Mouse (Mus musculus) c-Kit-positive CD71-positive TER-119-negative erythroid progenitor cells, embryonic 14.5 days (primary cell): Measurements from ENCODE around the gene Mcee.

Experiments
- DNase-seq: peaks from one replicate; pipeline ENCODE4 v3.0.0-alpha.2; 2013; ENCODE audit warnings: low read depth

Mcee gene

GRCm38 (mm10) chr7:64392122-64392818 lies at the start of gene Mcee, which contains the start of gene Mphosph10:
TSS of gene Mcee (plus strand) at chr7:64392607.
TSS of gene Mphosph10 (minus strand) at chr7:64392268.
- peak; percentile 93 for DNase-seq

DNA sequence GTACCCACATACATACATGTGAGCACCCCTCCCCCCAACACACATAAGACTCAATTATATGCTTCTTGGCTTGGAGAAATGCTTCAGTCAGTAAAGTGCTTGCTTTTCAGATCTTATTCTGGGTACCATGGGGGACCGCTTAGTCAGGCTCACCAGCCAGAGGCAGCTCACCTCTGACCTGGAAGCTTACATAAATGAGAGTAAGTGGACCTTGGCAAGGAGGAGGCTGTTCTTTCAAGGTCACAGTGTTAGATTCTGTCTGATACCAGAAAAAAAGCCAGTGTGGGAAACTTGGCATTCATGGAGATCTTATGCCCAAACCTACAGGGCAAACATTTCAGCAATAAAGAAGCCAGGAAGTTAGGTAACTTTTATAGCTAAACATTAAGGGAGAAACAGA lies 44.6 kb upstream of the Mcee start:
- no peak for DNase-seq

GRCm38 (mm10) chr7:64349147-64349861 lies 43.1 kb upstream of the Mcee start:
- no peak for DNase-seq

GRCm38 (mm10) chr7:64351087-64351486 lies 41.3 kb upstream of the Mcee start:
- DNase-seq: no peak

DNA sequence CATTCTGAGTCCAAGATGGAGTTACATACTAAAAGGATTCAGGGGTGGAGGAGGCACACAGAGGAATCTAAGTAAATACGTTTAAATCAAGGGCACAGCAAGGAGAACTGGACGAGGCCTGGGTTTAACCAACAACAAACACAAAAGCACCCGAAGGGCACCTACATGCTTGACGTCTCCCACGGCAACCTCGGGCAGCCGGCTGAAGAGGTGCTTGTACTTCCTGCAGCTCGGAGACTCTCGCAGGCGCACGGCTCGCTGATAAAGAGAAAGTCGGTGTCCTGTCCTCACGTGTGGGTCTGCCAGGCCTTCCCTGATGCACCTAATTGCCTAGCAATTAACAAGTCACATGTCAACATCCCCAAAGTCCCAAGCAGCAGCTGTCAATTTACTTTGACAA lies 38.2 kb upstream of the Mcee start:
- no peak for DNase-seq

DNA sequence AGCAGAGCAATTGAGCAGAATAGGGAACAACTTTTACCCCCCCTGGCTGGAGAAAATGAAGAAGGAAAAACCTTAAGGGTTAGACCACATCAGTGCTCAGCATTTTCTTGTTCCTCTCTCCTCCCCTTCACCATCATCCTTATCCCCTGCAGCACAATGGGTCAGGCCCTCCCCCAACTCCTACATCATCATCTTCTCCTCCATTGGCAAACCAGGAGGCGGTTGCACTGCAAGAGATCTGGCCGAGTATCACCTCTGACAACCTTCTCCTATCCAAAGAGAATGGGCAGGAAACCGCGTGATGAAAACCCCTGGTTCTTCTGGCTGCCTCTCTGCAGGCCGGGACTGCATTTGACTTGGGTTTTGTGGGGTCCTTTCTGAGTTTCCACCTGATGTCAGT lies 35.7 kb upstream of the Mcee start:
- no peak for DNase-seq

DNA sequence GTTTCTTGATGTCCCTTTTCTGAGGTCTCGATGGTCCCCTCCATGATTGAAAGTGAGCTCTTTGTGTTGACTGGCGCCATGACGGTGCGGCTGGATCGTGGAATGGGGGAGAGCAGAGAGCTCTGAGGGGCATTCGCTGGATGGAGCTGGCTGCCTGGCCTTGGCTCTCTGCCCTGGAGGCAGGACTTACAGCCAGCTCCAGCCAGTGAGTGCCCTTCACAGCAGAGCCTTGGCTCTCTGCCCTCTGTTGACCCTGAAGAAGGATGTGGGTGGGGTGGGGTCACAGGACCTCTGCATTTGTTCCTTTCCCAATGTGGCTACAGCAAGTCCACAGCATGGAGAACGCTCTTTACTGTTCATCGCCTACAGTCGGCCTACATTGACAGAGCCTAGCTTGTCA lies 35.0 kb upstream of the Mcee start:
- no peak for DNase-seq

- no peak for DNase-seq
Observed at GRCm38 (mm10) chr7:64358666-64359065, 33.7 kb upstream of the Mcee start.

DNA sequence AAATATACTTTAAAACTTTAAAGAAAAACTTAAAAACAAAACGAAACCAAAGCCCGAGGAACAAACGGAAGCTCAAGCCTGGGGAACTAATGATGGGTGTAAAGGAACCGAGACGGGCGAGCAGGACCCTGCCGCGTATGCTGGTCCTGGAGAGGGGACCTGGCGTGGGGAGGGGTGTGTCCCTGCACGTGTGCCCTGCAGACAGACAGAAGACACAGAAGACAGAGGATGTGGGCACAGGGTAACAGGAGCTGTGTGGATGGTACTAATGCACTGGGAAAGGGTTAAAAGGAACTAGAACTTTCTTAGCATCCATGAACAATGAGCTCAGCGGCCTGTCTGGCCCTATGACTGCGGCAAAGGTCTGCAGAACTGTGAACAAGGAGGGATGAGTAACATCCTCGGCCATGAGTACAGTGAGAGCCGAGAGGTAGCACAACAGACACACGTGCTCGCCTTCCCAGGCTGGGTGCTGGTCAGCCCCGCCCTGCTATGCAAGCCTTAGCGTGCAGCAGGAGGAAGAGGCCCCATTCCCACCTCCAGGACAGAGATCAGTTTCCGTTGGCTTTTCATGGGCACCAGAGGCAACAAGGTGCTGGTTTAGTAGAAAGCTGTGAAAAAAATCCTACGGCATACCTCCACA lies 32.3 kb upstream of the Mcee start:
- no peak for DNase-seq

DNA sequence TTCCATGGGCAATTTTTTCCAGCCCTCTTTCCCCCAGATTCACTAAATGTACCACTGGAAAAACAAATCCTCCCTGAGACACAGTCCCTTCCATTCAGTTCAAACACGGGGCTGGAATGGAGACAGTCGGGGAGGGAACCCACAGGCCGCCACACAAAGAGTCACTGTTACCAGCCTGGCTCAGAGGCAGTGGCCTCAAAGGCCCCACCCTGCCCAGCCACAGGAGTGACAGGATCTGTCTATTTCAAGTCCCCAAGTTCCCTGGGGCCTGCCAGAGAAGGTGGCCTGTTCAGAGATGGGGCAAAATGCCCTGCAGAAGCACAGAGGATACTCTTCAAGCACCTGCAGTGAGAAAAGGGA lies 31.8 kb upstream of the Mcee start:
- no peak for DNase-seq

GRCm38 (mm10) chr7:64365863-64366262 lies 26.5 kb upstream of the Mcee start:
- no peak for DNase-seq

DNA sequence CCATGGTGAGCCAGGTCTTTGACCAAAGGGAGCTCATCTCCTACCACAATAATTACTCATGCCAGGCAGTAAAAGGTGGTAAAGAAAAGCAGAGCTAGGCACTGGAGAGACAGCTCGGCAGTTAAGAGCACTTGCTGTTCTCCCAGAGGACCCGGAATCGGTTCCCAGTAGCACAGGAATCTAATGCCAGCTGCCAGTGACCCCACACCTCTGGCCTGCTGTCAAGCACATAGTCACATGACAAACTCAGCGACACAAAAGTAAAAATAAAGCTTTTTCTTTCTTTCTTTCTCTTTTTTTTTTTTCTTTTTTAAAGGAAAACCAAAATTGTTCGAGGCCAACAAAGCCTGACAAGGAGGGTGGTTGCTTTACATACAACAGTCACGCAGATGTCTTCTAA lies 22.6 kb upstream of the Mcee start:
- no peak for DNase-seq

GRCm38 (mm10) chr7:64371940-64372878 lies 20.2 kb upstream of the Mcee start:
- no peak for DNase-seq

- peak; percentile 29 for DNase-seq
Observed at GRCm38 (mm10) chr7:64373147-64373829, 19.1 kb upstream of the Mcee start.

- peak; percentile 69 for DNase-seq
Observed at GRCm38 (mm10) chr7:64373830-64374562, 18.4 kb upstream of the Mcee start, which contains the start of gene Fan1. TSS of gene Fan1 (minus strand) at chr7:64374095.

GRCm38 (mm10) chr7:64391479-64391878 lies 928 bp upstream of the Mcee start:
- peak; percentile 41 for DNase-seq

DNA sequence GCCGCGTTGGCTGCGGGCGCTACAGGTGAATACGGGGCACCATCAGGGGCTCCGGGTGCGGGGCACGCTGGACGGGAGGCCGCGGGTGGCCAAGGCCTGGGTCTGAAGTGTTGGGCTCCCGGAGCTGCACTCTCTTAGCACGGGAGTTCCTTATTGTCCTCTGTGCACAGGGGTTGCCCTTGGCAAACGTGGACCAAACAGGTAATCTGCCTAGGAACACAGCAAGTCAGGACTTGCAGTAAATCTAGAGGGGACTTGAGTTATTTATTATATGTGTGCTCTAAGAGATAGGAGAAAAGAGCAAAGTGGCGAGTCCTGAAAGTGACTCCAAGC lies 378 bp downstream of the Mcee start:
- DNase-seq: no peak

- no peak for DNase-seq
Observed at GRCm38 (mm10) chr7:64400725-64401124, 8.3 kb downstream of the Mcee start.

DNA sequence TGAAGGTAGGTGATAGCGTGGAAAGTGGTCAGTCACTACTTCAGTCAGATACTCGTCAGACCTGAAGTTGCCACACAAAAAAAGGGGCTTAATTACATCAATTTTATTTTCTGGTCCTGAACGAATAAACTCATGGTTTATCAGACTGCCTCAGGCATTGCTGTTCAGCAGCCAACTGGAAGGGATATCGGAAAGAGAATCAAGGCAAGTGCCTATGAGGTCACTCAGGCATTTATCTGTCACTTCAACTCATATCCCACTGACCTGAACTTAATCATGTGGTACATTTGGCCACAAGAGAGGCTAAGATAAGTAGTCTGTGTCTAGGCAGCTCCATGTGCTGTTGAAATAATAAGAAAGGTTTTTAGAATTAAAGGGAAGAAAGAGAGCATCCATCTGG lies 10.0 kb downstream of the Mcee start:
- no peak for DNase-seq

DNA sequence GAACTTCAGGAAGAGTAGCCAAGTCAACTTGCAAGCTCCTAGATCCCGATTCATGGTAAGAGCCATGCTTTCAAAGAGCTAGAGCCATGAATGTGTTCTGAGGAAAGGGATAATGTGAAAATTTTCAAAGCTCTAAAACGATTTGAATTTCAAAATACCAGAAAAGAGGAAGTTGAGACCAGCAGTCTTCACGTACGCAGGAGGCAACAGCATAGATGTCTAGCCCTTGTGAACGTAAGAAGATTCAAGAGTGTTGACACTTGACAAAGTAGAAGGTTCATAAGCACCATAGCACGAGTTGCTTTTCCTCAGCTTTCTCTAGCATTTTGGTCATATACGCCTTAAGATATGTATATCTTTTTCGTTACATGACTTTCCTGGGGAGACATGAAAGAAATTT lies 11.6 kb downstream of the Mcee start:
- no peak for DNase-seq

DNA sequence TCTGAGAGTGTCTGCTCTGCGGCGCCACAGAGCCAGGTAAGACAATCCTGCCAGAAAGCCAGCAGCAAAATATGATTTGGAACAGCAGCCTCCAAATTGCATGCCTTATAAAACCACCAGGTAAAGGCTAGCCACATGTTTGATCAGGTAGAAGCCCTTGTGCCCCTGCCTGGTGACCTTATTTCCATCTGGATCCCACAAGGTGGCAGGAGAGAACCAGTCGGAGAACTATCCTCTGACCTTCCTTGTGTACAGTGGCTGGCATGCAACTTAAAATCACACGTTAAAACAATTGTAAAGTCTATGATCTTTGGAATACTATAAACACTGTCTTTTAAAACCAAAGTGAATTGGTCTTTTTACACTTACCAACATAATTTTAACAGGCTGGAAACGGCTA lies 32.5 kb downstream of the Mcee start:
- no peak for DNase-seq
